Mouse (Mus musculus): Measurements from ENCODE around the gene Olfr867.

The Olfr867 gene

GRCm38 (mm10) chr9:20057462-20057861, at the start of gene Olfr867:
Gene Olfr867 (minus strand): TSS chr9:20057562.
- DNase-seq (ENCODE audit: low spot score in 2 of 2): no peak

GRCm38 (mm10) chr9:20098326-20098725, 41.0 kb upstream of the Olfr867 start, which contains the start of gene Olfr868:
Gene Olfr868 (plus strand): TSS chr9:20098626.
- no peak for DNase-seq (ENCODE audit: low spot score in 2 of 2)

GRCm38 (mm10) chr9:20073523-20074177, 16.3 kb upstream of the Olfr867 start:
- no peak for DNase-seq (ENCODE audit: low spot score in 2 of 2)

- DNase-seq (ENCODE audit: low spot score in 2 of 2): no peak
Observed at GRCm38 (mm10) chr9:20071291-20071690, 13.9 kb upstream of the Olfr867 start.

- DNase-seq (ENCODE audit: low spot score in 2 of 2): no peak
Observed at GRCm38 (mm10) chr9:20070236-20070635, 12.9 kb upstream of the Olfr867 start.

GRCm38 (mm10) chr9:20047964-20048363, 9.4 kb downstream of the Olfr867 start:
- DNase-seq (ENCODE audit: low spot score in 2 of 2): no peak

- no peak for DNase-seq (ENCODE audit: low spot score in 2 of 2)
Observed at GRCm38 (mm10) chr9:20027935-20028334, 29.4 kb downstream of the Olfr867 start, which contains the start of gene Olfr866. Gene Olfr866 (minus strand): TSS chr9:20028035.

All from frontal cortex, postnatal 25 days (tissue).